Mouse (Mus musculus) cerebellum, adult 11 months (tissue): ENCODE results near the gene Cdc73.
A peak's percentile ranks its signal among the peaks of the same experiment; 100 is the strongest.
"Not testable (repeated sequence)": the region's sequence is repeated elsewhere in the genome, so short reads cannot be mapped to it uniquely, and the experiment has no call there.

Experiments used
- DNase-seq: peaks from one replicate; pipeline ENCODE4 v3.0.0; 2022

Gene Cdc73

GRCm38 (mm10) chr1:143675734-143676361 lies 26.8 kb downstream of the Cdc73 start:
- no peak for DNase-seq

GRCm38 (mm10) chr1:143664786-143665185 lies 37.9 kb downstream of the Cdc73 start:
- not testable (repeated sequence) for DNase-seq

GRCm38 (mm10) chr1:143663197-143663596 lies 39.5 kb downstream of the Cdc73 start:
- no peak for DNase-seq

GRCm38 (mm10) chr1:143653646-143654045 lies 49.0 kb downstream of the Cdc73 start:
- no peak for DNase-seq

- DNase-seq: no peak
These were observed 52.4 kb downstream of the Cdc73 start for GRCm38 (mm10) chr1:143650317-143650716.

- no peak for DNase-seq
These were observed 56.5 kb downstream of the Cdc73 start for GRCm38 (mm10) chr1:143646219-143646618.

- DNase-seq: no peak
These were observed 57.3 kb downstream of the Cdc73 start for GRCm38 (mm10) chr1:143645386-143645785.

- DNase-seq: no peak
These were observed 58.5 kb downstream of the Cdc73 start for GRCm38 (mm10) chr1:143644221-143644620.

- no peak for DNase-seq
These were observed 61.9 kb downstream of the Cdc73 start, which contains the start of gene B3galt2 for GRCm38 (mm10) chr1:143640650-143641407. TSS of gene B3galt2 (plus strand) at chr1:143640664.

- no peak for DNase-seq
These were observed 69.7 kb downstream of the Cdc73 start for GRCm38 (mm10) chr1:143632854-143633587.

- DNase-seq: no peak
These were observed 70.3 kb downstream of the Cdc73 start for GRCm38 (mm10) chr1:143632361-143632760.

GRCm38 (mm10) chr1:143631337-143631736 lies 71.4 kb downstream of the Cdc73 start:
- DNase-seq: no peak

- DNase-seq: no peak
These were observed 80.1 kb downstream of the Cdc73 start for GRCm38 (mm10) chr1:143622634-143623033.

GRCm38 (mm10) chr1:143621930-143622329 lies 80.8 kb downstream of the Cdc73 start:
- no peak for DNase-seq

GRCm38 (mm10) chr1:143619760-143620159 lies 82.9 kb downstream of the Cdc73 start:
- DNase-seq: no peak

GRCm38 (mm10) chr1:143612901-143613300 lies 89.8 kb downstream of the Cdc73 start:
- DNase-seq: no peak

GRCm38 (mm10) chr1:143608911-143609310 lies 93.8 kb downstream of the Cdc73 start:
- no peak for DNase-seq

- no peak for DNase-seq
These were observed 105.8 kb downstream of the Cdc73 start for GRCm38 (mm10) chr1:143596864-143597263.

GRCm38 (mm10) chr1:143576824-143577543 lies 125.7 kb downstream of the Cdc73 start:
- no peak for DNase-seq

GRCm38 (mm10) chr1:143558235-143558634 lies 144.5 kb downstream of the Cdc73 start:
- peak; percentile 20 for DNase-seq

- no peak for DNase-seq
These were observed 147.2 kb downstream of the Cdc73 start for GRCm38 (mm10) chr1:143555533-143555932.

GRCm38 (mm10) chr1:143554621-143555020 lies 148.1 kb downstream of the Cdc73 start:
- DNase-seq: no peak
